Mouse (Mus musculus) bone marrow macrophage, adult 2 months (primary cell): ENCODE results near the gene D930007J09Rik. TPM values are rescaled to one million over a fixed set of nuclear protein-coding genes. Genes with fewer than 3 reads are reported as not detected.

Source experiments
- H3K27ac ChIP-seq: 2 replicates; pipeline ENCODE4 v1.5.1; 2012; ENCODE audit warnings: low read depth, low read length; ENCODE audit not compliant: insufficient read depth
- H3K4me1 ChIP-seq: 2 replicates; pipeline ENCODE4 v1.6.1; 2012; ENCODE audit warnings: low read length; ENCODE audit not compliant: control insufficient read depth, insufficient read depth
- H3K4me3 ChIP-seq: 2 replicates; pipeline ENCODE4 v1.5.1; 2012; ENCODE audit warnings: mild to moderate bottlenecking, low read length, moderate library complexity; ENCODE audit not compliant: insufficient read depth
- CTCF ChIP-seq: IDR thresholded peaks from 2 replicates; pipeline ENCODE4 v1.5.1; 2012; ENCODE audit warnings: low read depth, mild to moderate bottlenecking, low read length, moderate library complexity
- POLR2A ChIP-seq: IDR thresholded peaks from 2 replicates; pipeline ENCODE4 v1.6.1; 2012; ENCODE audit warnings: mild to moderate bottlenecking, low read depth, low read length, borderline replicate concordance
- polyA plus RNA-seq: library from polyadenylated mRNA; stranded (reverse); fragments of >200 nt; gene quantifications from 2 replicates; pipeline ENCODE4 v1.2.4, GENCODE M21; 2012; ENCODE audit not compliant: missing spikeins, insufficient read depth, insufficient read length

Gene D930007J09Rik
- polyA plus RNA-seq, 1 experiment = not detected

DNA sequence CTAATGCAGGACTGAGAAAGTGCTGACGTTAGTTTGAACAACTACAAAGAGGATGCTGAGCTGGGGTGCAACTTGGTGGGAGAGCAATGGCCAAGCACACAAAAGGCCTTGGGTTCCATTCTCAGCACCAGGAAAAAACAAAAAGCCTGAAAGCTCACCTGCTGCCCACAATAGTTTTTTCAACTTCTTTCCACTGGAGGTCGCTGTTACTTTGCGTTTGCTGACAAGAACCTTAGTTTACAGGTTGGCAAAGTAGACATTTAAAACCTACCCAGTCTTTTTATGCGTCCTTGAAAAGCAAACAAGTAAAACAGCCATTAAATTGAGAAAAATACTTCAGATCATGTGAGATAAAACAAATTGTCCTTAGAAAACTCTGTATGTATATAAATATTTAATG lies 34.5 kb downstream of the D930007J09Rik start:
- H3K4me3 ChIP-seq = no peak overlapping the region

DNA sequence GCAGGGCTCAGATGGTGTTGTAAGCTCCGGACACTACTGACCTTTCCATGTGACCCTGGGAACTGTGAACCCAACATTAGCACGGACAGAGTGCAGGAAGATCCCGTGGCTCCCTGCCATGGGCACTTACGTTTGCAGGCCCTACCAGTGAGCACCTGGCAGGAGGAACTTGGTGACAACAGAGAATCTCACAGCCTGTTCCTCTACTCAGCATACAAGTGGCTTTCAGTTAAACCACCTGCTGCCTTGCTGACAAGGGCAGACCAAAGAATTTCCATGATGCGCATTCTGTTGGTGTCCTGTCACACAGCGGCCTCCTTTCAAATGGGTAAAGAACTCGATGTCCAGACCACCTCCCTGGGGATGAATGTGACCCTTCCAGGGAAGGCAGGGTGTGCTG lies 38.2 kb downstream of the D930007J09Rik start:
- Histone ChIP-seq H3K4me3 (no peak overlapping the region), H3K4me1 (no peaks in the 10 kb centered on the region), H3K27ac (no peak overlapping the region)
- TF ChIP-seq POLR2A (no peak), CTCF (no peak)

More for the DNA sequence above, 34.5 kb downstream of the D930007J09Rik start:
- Histone ChIP-seq H3K4me1 (no peaks in the 10 kb centered on the region), H3K27ac (no peak overlapping the region)
- TF ChIP-seq CTCF = no peak
- no peak for TF ChIP-seq POLR2A

DNA sequence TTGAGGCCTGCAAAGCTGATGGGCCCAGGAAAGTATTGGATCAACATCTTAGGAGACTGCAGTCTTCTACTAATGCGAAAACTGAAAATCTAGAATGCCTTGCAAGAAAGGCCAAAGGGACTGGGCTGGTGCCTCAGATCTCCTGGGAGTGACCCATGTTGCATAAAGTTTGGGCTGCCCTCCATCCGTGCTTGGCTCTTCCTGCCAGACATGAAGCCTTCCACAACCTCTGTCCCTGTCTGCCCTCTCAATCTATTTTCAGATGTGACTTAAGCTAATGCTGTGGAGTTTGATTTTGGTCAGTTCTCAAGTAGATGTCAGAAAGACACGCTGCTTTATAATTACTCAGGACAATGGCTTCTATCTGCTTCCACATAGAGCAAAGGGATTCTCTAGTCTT lies 39.5 kb downstream of the D930007J09Rik start:
- TF ChIP-seq CTCF (no peak), POLR2A (no peak)
- H3K4me3 ChIP-seq = no peak overlapping the region
- no peaks in the 10 kb centered on the region for H3K4me1 ChIP-seq
- H3K27ac ChIP-seq = no peak overlapping the region

DNA sequence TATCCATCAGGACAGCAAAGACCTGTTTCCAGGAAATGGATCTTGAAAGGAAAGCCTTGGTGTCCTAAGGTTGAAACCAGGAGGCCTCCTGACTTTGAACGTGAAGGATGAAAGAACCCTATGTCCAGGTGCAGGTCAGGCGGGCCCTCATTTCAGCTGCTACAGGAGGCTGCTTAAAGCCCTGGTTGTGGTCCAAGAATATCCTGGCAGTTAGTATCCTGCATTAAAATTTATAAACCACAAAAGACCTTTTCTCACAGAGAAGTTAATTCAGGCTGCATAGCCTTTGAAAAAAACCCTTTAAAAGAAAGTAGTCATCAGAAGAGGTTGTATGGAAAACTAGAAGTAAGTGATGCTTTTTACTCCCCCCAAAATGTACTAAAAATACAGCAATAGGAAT lies 41.9 kb downstream of the D930007J09Rik start:
- TF ChIP-seq POLR2A (no peak), CTCF (no peak)
- no peak overlapping the region for H3K27ac ChIP-seq
- no peak overlapping the region for H3K4me3 ChIP-seq
- H3K4me1 ChIP-seq = no peaks in the 10 kb centered on the region

DNA sequence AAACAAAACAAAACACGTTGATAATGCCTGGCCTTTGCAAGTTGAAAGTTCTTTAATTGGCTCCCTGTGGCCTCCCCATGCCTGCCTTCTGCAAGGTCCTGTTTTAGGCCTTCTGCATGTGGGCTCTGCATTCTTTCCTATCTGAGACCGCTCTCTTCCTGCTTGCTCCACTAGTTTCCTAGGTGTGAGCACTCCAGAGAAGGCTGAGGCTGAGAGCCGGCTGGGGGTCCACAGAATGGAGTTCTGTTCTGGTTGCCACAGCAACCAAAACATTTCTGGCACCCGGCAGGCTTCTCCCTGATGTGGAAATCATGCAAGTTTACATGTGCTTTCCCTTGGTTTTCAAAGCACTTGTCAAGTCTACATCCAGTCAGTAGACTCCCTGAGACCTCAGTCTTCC lies 43.6 kb downstream of the D930007J09Rik start:
- Histone ChIP-seq H3K27ac (no peak overlapping the region), H3K4me3 (no peak overlapping the region), H3K4me1 (no peaks in the 10 kb centered on the region)
- TF ChIP-seq POLR2A = no peak
- no peak for TF ChIP-seq CTCF

Other genes starting within 250 kb of the D930007J09Rik start
- 0.19 TPM in 1 of 2 replicates, not detected in the other for gene Mylk4, start 18.9 kb downstream of the D930007J09Rik start, polyA plus RNA-seq
- 7.6 and 10.9 TPM in 2 replicates for gene Wrnip1, start 811 bp downstream of the D930007J09Rik start, polyA plus RNA-seq
- gene Serpinb1a, start 48.3 kb upstream of the D930007J09Rik start, polyA plus RNA-seq = not detected in 2 replicates
- 1.4 and 1.7 TPM in 2 replicates for gene Serpinb1c, start 95.4 kb upstream of the D930007J09Rik start, polyA plus RNA-seq
- gene Serpinb6b, start 162.4 kb upstream of the D930007J09Rik start, polyA plus RNA-seq = 12.3 and 12.7 TPM in 2 replicates
- gene Serpinb9, start 200.4 kb upstream of the D930007J09Rik start, polyA plus RNA-seq = 6.6 and 7.4 TPM in 2 replicates
- gene Serpinb9b, start 224.6 kb upstream of the D930007J09Rik start, polyA plus RNA-seq = 0.44 TPM in 1 of 2 replicates, not detected in the other